Mouse (Mus musculus) R1 (cell line): Measurements from ENCODE around the gene Txk.

Experiments
- DNase-seq: peaks from one replicate; pipeline ENCODE4 v3.0.0-alpha.2; 2018; ENCODE audit warnings: low read depth, low spot score

The Txk gene

DNA sequence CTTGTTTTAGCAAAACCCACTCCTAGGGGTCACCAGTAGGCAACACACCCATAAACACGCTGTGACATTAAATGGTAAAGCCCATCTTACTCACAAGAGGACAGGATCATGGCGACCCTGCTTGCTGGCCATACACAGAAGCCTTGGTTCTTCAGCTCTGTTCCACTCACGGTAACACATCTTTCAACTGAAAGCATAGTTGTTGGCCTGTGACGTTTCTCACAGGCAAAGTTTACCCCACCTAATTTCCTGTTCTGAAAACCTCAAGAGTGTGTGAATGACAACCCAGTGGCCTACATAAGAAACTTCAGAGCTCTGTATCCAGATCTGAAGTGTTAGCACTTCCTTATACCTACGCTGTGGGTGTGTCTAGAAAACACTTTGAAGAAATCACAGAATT lies at the start of gene Txk:
Txk (minus strand) TSS at position 193 of the 400 bp plus-strand sequence.
- no peak for DNase-seq

DNA sequence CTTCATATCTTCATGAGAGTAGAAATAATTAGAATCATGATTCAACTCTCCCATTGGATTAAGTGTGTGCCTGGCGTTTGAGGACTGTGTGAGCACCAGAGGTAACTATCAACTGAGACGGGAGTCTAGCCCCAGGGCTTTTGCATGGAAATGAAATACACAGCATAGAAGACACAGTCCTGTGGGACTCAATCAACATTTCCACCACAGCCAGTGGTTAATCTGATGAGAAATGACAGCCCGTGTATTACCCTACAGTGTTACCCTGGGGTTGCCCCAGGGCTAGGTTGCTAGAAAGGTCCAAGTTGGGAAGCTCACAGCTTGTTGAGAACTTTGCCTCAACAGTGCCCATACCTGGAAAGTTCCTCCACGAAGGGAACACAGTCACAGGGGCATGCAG lies 46.0 kb upstream of the Txk start:
- DNase-seq = no peak

DNA sequence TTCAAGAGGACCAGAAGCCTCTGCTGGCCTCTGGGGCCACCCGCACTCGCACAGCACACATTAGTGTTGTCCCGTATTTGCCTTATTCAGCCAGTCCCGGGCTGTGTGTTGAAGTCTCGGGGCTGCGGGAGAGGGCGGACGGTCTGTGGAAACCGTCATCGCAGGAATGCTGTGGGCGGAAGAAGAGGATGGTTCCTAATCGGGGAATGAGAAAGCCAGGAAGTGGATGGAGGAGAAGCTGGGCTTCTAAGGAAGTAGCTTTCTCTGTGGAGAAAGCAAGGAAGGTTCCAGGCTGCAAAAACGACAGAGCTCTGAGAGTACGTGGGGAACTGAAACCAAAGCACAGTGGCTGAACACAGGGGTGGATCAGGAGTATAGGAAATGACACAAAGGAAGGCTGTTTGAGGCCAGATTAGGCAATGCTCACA lies 43.6 kb upstream of the Txk start:
- DNase-seq = no peak

DNA sequence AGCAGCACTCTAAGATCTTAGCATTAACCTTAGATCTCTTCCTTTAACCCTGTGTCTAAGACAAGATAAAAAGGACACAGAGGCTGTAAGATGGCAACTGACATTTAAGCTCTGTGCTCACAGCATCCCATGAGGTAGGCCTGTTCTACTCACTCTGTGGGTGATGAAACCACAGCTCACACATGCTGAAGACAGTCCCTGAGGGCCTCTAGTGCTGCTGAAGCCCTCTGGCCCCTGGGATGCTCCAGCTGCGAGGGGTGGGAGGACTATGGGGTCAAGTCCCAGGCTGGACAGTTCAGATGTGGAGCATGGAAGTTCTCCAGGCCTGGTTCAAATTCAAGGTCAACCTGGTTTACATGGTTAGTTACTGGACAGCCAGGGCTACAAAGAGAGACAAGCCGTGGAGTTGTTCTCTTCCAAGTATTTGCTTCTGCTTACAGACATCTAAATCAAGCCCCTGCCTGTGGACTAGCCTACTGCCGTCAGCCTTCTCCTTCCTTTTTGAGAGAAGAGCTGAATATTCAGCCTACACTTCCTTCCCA lies 40.8 kb upstream of the Txk start:
- DNase-seq = no peak

GRCm38 (mm10) chr5:72791789-72792188 lies 39.2 kb upstream of the Txk start:
- DNase-seq = no peak

GRCm38 (mm10) chr5:72791386-72791785 lies 38.8 kb upstream of the Txk start:
- no peak for DNase-seq

- no peak for DNase-seq
Observed at GRCm38 (mm10) chr5:72785451-72785850, 32.9 kb upstream of the Txk start.

- DNase-seq = no peak
Observed at GRCm38 (mm10) chr5:72784719-72785118, 32.1 kb upstream of the Txk start.

DNA sequence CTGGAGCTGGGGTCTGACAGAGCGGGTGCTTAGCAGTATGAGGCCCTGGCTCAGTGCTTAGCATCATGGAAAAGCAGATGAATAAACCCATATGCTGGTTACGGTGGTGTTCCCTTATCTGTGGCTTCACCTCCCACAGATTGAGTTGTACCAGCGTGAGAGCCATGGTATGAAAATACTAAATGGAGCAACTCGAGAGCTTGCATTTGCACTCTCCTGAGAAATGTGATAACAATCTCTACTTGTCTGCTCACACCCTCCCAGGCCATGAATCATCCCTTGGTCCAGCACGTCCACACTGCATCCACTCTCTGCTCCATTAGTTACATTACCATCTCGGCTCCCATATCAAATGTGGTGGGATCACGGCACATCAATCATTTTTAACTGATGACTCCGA lies 31.4 kb upstream of the Txk start:
- no peak for DNase-seq

GRCm38 (mm10) chr5:72783123-72783522 lies 30.5 kb upstream of the Txk start:
- no peak for DNase-seq

GRCm38 (mm10) chr5:72781776-72782175 lies 29.2 kb upstream of the Txk start:
- DNase-seq = no peak

DNA sequence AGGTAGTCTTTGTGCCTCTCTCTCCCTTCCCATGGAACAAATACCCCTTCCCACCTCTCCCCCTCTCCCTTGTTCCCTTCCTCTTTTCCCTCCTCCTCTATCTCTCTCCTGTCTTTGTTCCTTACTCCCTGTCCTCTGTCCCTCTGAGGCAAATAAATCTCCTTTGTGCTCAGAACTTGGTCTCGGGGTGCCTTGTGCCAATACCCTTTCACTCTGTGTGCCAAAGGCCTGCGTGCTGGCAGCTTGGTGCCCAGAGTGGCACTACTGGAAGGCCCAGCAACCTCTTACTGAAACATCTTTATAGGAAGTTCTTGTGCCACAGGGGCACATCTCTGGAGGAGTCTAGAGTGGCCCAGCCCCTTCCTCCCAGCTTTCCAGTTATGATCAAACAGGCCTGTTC lies 24.0 kb upstream of the Txk start:
- DNase-seq = no peak

- no peak for DNase-seq
Observed at GRCm38 (mm10) chr5:72776127-72776526, 23.6 kb upstream of the Txk start.

DNA sequence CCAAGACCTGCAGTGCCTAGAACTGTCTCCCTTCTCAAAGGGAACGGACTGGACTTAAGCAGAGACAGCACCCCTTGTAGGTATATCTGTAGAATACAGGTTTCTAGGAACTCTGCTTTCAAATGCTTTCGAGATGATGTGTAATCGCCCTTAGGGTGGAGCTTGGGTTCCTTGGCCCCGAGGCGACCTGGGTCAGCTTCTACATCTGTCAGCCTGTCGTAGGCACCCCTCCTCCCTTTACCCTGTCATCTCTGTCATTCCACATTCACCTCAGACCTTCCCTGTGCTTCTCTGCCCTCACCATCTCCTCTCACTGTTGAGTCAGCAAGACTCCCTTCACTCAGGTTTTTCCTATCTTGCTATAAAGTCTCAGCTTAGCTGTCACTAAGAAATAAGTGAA lies 17.3 kb upstream of the Txk start:
- no peak for DNase-seq

GRCm38 (mm10) chr5:72763546-72763945 lies 11.0 kb upstream of the Txk start:
- no peak for DNase-seq

DNA sequence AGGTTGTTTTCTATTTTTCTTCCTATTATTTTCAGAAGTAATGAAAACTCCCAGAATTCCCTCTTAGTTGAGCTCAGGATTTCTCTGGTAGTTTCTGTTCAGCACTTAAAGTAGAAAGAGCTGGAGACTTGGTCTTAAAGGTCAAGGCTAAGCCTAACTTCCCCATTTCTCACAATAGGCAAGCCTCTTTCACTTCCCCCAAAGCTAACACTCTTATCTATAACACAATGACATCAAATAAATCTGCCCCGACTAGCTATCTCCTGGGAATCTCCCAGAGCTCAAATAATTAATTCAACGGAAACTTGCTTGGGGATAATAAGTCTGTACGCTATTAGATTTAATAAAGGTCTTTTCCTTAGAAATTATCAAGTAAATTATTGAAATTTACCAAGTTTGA lies 10.4 kb upstream of the Txk start:
- DNase-seq = no peak

DNA sequence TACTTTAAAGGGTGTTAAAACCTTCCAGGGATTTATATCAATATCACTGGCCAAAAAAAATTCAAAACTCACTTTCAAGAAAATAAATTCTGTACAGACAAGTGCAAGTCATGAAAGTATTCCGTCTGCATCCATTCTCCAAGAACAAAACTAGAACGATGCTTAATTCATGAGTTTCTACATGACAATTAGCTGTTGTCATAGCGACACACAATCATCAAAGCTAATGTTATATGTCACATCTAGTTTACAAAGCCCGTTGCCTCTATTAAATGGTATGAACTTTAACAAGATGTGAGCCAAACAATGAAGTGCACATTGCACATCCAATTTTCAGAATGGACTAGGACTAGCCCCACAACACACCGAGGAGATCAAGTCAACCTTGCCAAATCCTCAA lies 9.2 kb upstream of the Txk start:
- no peak for DNase-seq

GRCm38 (mm10) chr5:72761237-72761636 lies 8.7 kb upstream of the Txk start:
- DNase-seq = no peak

DNA sequence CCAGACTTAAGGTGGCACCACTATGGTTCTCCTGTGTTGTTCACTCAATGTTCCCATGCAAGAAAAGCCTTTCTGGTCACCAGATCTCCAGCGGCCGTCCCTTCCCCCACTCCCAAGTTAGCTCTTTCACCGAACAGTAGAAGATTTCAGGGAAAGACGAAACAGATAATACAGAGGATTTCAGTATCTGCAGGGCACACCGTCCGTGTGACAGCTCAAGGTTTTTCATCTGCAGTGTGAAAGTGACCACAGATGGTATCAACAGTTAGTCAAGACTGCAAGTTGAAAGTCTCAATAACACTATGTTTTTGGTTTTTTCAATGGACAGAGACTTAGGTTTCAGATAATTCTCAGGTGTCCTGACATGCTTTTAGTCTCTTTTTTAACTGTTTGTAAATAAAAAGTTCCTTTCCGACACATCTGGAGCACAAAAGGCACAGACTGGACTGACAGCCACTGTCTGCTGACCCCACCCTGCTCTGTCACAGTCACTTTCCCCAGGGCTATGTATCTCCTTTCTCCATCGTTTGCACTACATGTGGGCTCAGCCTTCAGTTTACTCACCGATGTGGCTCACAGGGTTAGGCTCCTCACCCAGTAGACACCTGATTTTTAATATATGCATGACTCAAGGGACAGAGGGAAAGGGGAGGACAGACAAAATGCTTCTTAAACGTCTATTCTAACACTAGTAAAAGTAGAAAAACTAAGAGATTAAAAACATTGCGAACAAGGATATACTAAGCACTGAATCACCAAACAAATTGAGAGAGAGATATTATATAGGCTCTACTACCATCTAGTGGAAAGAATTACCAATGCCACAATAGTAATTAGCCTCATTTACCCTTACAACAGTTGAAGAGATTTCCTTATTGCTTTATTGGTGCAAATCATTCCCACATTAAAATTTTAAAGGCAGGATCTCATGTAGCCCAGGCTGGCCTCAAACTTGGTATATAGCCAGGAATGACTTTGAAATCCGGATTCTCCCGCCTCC lies 6.6 kb upstream of the Txk start:
- no peak for DNase-seq

- DNase-seq = peak; percentile 9
Observed at GRCm38 (mm10) chr5:72757155-72757773, 4.7 kb upstream of the Txk start.

DNA sequence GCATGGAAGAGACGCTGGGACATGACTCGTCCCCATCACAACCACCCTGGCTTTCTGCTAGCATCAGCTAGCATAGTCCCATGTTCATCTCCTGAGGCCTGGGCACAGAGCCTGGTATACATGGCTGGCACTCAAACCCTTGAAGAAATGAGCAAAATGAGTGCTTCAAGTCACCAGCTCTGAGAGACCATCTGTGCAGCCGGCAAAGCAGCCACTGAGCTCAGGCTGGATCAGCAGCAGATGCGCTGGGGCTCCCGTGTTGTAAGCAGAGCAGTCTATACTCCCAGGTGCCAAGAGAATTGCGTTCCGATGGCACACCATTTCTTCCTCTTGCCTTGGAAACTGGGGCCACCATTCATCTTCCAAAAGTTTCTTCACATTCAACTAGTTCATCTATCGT lies 3.4 kb upstream of the Txk start:
- no peak for DNase-seq

DNA sequence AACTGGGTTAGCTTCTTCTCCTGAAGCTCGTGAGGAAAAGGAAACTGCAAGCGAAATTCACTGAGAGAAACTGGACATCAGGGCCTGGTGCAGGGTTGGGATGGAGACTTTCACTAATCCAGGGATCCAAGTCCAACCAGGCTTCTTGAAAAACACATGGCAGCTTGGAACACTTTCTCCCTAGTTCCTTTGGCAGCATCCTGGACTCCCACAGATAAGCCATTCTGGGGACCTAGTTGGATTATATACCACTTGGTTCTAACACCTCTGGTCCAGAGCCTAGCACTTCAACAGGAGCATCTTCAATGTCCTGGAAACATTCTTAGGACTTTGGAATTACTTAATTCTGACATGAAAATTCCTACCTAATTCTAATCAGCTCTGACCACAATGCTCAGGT lies 2.5 kb upstream of the Txk start:
- no peak for DNase-seq
